Mouse (Mus musculus): ENCODE data around the gene Xpo4.
"Not testable (repeated sequence)": the region's sequence is repeated elsewhere in the genome, so short reads cannot be mapped to it uniquely, and the experiment has no call there.

GRCm38 (mm10) chr14:57688066-57688465 is 22.8 kb upstream of the Xpo4 start:
- not testable (repeated sequence) for TF ChIP-seq EP300, CTCF (IDR thresholded peaks at IDR 0.05; ENCODE audit: low read depth)

Measured in heart, postnatal 0 days (tissue).